Mouse (Mus musculus) T-helper 1 cell (primary cell): Measurements from ENCODE around the gene Edil3.

Source experiments
- in situ Hi-C: fragments of 300-600 bp; cut with MboI, MseI; formaldehyde crosslinking; loops from one replicate; pipeline ENCODE4 v1.15.1; 2025; ENCODE audit warnings: high pct_unique_total_duplicates

The Edil3 gene

DNA sequence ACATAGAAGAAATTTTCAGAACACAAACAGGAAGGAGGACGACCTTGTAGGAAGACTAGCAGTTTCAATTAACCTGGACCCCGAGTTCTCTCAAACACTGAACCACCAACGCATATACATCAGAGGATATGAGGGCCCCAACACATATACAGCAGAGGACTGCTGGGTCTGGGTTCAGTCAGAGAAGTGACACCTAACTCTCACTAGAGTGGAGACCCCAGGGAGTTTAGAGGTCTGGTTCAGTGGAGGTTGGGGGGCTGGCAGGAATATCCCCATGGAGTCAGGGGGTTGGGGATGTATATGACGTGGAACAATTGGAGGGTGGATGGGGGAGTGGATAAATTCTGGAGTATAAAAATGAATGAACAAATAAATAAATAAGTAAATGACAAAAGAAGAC, 151.1 kb downstream of the Edil3 start:
- in situ Hi-C loops: no loop called here

DNA sequence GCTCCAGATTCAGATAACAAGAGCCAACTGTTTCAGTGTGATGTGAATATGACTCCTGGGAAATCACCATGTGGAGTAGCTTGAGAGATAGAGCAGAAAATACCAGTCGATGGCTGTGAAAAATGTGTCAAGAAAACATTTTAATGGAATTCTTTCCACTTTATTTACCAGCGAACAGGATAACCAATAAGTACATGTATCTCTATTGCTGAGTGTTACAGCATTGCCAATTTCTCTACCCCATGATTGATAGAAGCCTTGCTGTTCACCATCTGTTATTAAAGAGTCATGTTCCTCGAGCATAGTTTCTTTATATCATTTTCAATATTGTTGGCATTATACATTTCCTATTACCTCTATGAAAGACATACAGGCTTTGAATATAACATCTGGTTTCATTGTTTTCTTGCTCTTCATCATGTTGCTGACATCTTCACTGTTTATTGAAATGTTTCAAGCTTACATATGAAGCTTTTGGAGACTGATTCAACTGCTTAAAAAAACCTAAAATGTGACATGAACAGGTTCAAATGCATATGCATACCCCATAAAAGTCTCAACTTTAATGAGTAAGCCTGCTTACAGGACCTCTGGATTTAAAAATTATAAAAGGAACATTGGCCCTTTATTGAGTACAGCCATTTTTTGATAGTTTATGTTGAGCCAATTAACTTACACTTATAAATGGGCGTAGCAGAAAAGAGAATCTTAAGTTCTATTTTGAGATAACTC, 186.6 kb downstream of the Edil3 start:
- in situ Hi-C loops: loop anchor here (25.0 kb wide), 1 partner anchor 1304 kb away; no protein-coding TSS in a partner anchor

DNA sequence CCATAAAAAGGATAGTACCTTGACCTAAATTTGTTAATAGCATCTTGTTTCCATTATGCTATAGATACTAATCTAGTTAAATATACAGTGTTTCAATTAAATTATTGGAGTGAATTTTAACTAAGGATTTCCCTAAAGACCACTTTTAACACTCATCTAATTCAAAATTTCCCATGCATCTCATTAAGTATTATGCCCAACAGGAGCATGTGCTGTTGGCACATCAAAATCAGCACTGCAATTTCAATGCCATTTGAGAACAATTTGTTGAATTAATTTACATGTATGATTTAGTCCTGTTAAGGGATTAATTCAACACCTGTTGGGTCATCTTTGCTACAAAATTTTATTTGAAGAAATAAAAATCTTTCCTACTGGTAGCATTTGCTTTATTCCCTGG, 191.2 kb downstream of the Edil3 start:
- in situ Hi-C loops: loop anchor here (25.0 kb wide), 1 partner anchor 1300 kb away; no protein-coding TSS in a partner anchor

DNA sequence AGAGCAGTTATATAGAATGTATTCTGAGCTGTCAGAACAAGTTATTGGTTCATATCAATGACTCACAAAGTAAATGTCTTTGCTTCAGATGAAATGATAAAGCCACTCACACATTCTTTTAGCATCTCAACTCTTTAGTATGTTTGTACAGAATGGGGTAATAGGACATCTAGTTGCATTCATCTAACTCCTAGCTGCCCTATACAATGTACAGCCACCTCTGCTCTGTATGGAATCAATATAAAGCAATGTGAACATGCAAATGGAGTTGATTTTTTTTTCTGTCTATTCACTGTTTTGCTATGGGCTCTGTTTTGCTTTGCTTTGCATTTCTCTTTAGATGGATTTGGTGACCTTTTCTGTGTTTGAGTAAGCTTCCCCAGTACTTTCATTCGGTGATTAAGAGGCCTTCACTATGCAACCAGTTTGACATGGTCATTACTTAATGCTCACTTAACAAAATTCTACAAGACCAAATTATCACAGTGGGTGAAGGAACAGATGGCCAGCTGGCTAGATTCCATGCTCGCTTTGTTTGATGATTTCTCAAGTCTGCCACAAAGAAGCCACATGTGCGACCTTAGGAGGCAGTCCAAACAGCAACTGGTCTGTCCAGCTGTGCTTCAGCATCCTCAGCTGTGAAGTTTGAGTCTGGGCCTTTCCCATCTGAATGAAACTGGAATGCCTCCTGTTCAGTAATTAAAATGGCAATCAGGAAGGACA, 208.7 kb downstream of the Edil3 start:
- in situ Hi-C loops: no loop called here

DNA sequence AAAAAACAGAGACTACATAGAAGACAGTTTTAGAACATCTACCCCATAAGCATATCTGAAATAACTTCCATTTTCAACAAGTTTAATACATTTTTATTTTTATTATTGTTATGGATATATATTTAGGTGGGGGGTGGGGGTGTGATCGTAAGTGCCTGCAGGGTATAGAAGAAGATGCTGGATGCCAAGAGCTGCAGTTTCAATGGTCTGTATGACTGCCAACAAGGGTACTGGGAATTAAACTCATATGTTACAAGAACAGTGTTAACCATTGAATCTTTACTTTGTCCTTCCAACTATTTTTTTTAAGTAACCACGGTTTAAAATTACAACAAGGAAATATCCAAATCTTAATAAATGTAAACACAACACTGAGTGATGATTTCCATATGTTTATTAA, 214.4 kb downstream of the Edil3 start:
- in situ Hi-C loops: no loop called here

DNA sequence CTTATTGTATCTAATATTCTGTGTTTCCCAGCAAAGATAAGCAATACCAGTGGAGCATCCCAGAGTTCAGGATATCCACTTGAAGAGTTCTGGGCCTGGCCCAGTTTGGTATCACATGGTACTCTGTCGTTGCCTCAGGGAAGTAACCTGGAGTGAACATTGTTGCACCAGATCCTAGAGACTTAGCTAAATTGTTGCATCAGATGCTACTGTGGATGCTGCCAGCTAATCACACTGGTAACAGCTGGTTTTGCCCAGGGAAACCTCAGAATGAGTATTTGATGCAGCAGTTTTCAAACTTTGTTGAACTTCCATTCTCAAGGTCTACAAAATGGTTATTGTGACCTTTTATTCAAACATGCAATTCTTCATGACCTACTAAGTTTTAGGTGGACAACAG, 220.2 kb downstream of the Edil3 start:
- in situ Hi-C loops: loop anchor here (10.0 kb wide), 1 partner anchor 367 kb away; no protein-coding TSS in a partner anchor

DNA sequence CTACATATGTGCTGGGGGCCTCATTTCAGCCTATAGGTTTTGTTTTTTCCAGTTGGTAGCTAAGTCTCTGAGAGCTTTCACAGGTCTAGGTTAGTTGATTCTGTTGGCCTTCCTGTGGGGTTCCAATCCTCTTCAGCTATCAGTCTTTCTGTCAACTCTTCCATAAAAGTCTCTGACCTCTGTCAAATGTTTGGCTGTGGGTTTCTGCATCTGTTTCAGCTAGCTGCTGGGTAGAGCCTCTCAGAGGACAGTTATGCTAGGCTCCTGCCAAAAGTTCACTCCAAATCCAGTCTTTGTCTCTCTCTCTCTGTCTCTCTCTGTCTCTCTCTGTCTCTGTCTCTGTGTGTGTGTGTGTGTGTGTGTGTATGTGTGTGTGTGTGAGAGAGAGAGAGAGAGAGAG, 248.9 kb downstream of the Edil3 start:
- in situ Hi-C loops: loop anchor here (5.0 kb wide), 1 partner anchor 88 kb away; no protein-coding TSS in a partner anchor

DNA sequence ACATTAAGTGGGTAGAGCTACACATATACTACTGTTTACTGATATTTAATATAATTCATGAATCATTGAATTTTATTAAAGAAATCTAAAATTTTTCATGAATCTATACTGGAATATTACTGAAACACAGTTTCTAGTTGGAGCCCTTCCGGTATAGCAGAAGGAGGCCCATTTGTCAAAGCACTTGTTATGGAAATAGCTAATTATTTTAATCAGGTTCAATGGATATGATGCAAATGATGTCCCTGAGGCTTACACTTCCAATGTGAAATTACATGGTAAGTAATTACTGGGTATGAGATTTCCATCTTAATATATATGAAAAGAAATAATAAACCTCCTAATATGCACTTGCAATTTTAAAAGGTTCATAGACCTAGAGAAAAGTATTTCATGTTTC, 254.9 kb downstream of the Edil3 start:
- in situ Hi-C loops: no loop called here

DNA sequence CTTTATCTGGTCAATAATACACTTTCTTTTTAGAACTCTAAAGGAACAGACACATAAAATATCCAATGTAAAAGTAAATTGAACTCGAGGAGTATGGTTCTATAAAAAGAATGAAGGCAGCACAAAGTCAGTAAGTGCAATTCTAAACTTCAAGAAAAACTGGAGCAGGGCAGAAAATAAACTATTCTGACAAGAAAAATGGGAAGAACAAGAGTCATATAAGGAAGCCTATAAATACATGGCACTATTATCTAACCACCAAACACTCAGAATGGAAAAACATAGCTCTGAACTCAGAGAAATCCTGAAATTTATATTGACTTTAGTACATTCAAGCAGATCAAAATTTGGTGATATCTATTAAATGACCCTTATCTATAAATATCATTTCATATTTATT, 284.6 kb downstream of the Edil3 start:
- in situ Hi-C loops: no loop called here

DNA sequence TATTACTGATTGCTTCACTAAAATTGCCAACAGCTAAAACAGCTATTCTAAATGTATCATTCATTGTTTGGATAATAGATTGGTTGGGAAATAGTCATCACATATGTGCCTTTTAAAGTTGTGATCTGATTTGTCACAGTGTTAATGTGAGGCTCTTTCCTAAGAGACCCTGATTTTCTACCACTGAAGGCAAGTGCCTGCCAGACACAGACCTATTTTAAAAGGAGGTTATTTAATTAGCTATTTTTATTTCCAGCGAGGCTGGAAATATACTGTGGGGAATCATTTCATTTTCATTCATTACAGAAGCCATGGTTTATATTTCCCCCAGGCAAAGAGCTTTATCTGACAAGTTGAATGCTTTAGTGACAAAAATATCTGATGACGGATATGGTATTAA, 296.3 kb downstream of the Edil3 start:
- in situ Hi-C loops: no loop called here

DNA sequence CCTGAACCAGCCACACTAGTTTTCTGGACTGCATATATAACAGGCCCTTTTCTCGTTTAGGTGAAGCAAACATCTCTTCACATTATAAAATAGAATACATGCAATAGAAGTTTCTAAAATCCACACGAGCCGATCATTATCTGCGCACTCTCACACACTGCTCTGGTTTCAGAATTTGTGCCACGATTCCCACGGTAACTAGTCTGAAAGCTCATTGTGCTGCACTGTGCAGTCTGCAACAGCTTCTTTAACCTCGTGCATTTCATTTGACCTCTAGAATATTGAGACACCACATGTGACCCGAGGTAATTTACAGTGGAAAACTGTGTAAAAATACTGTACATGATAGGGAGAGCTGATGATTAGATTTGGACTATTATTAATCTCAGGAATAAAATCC, 298.5 kb downstream of the Edil3 start:
- in situ Hi-C loops: no loop called here

DNA sequence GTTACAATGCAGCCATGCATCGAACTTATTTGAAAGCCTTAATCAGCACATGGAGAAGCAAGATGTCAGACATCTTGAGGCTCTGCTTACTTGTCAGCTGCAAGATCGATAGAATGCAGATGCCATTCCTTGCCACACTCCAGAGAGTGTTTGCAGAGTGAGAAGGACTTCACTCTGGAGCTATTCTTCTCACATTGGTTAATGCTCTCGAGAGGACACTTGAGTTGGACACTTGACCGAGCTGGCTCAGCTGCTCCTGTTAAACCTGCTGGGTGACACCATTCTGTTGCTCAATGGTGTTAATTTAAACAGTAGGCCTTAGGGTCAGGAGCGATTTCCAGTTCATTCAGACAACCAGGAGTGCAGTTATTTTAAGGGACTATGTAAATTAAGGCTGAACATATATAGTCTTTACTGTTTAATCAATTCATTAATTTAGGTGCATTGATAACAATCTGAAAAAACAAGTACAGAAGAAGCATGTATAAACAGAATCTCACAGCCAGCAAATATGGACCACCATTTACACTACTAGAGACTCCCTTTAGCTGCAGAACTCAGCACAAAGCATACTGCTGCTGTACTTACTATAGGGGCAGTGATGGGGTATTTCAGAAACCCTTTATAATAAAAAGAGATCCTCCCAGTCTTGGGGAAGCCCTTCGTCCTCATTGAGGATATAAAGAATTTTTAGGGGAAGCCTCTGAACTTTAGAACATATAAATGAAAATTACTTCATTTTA, 301.4 kb downstream of the Edil3 start:
- in situ Hi-C loops: no loop called here

DNA sequence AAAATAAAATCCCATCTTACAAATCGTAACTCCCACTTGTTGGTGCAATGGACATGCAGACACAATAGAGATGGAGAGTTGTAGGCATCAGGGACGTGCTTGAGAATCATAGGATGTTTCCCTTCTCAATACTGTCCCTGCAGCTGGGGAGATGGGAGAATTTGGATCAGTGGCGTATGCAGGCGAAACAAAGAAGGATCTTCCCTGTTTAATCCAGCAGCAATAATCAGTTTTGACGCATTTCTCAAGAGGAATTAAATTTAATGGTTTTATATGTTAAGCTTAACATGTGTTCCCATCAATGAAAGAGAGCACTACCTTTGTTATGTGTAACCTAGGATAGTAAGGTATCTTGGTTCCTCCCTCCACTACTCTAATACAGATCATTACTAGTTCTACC, 302.1 kb downstream of the Edil3 start:
- in situ Hi-C loops: no loop called here

DNA sequence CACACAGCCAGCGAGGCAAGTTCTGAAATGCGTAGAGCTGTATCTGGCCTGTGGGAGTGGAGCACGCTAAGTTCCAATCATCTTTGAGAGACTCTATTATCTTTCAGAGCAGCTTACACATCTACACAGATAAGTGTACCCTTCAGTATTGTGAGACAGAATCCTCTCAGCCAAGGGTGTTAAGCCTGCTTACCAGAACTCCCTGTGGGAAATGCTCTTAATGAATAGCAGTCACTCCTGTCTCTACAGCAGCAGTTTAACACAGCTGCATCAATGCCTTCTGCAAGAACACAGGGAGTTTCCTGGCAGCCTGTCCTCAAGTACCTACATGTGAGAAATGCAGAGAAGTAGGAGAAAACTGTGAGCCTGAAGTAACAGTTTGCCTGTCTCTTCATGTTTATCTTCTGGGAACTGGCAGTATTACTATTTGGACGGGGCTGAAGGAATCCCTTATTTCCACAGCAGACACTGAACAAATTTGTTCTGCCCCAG, 324.8 kb downstream of the Edil3 start:
- in situ Hi-C loops: no loop called here

DNA sequence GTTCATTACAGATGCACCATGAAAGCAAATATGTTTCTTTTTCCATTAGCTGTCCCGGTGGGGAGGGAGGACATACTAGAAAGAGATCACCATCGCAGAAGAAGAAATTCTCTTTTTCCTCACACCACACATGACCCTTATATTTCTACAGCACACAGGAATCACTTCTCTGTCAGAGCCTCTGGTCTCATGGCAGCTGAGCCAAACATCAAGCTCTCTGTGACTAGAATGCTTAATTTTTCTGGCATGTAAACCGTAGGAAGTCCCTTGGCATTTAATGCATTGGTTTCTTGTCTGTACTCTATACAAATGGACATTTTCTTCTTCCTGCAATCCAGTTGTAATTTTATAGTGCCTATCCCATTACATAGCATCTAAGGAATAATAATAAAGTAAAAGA, 330.6 kb downstream of the Edil3 start:
- in situ Hi-C loops: no loop called here

DNA sequence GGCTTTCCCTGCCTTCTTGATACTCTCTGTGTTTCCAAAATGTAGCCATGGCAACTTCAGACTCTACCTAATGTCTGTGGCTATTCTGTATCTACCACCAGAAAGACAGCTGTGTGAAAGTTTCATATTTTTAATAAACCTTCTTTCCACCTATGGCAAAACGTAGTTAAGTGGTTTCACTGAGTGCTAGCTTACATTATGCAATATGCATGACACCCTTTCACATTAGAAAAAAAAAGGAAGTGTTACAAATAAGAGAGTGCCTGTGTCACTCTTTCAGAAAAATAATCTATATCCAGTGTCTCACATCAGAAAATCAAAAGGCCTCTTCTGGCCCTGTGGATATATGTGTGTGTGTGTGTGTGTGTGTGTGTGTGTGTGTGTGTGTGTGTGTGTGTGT, 346.7 kb downstream of the Edil3 start:
- in situ Hi-C loops: no loop called here

DNA sequence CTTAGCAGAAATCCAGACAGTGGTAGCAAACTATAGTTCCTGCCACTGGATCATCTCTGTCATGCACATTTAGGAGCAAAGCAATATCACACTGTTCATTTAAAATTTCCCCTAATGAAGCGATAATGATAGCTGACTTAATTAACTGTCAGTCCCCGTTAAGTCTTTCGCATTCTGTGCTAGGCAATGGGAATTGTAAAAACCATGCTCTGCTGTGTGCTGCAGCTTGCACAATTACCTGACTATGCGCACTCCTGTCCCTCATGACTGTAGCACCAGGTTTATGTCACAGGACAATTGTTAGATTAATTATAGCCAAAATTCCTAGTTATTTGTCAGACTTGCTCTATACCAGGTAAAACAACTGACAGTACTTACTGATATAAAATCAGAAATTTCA, 348.8 kb downstream of the Edil3 start:
- in situ Hi-C loops: no loop called here

DNA sequence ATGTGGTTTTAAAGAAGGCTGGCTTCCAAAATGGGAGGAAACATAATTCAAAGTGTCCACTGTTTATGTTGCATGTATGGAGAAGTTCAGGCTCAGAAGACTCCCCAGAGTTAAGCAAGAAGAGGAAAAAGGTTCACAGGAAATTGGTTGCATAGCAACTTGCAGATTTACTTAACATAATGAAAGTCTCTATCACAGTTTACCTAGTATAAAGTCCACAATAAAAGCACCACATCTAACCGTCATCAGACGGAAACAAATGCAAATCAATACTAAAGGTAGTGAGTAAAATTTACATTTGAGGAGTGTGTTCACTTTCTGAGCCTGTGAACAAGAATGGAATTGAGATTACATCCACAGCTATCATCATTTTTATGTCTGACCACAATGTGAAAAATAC, 353.9 kb downstream of the Edil3 start:
- in situ Hi-C loops: no loop called here

DNA sequence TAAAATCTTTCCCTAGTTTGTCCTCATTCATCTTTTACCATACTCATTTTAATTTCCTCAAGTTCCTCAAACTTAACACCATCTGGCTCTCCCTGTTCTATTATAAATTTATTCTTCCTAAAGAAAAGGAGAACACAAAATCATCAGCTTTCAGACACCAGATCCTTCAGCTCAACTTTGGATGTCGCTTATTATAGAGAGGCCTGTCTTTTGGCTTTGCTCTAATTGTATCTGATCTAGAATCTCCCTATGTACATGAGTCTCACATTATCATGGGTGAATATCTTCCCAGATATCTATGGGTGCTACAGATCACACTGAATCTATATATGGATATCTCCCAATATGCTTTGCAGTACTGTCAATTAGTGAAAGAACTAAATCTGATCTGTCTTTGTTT, 367.8 kb downstream of the Edil3 start:
- in situ Hi-C loops: no loop called here

DNA sequence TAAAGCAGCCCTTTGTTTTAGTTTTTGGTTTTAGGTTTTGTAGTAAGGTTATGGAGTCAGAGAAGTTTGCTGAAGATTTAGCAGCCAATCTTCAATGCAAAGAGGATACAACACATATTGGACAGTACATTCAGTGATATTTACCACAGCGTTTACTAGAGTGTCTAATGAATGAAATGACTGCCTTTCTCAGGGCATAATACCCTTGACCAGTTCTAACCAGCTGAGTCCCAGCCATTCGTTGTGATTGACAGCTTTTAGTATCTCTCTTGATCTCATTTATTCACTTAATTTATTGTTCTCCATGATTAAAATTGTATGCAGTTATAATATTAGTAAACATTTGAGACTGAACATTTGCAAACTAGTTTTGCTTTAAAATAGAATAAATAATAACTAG, 375.7 kb downstream of the Edil3 start:
- in situ Hi-C loops: no loop called here

DNA sequence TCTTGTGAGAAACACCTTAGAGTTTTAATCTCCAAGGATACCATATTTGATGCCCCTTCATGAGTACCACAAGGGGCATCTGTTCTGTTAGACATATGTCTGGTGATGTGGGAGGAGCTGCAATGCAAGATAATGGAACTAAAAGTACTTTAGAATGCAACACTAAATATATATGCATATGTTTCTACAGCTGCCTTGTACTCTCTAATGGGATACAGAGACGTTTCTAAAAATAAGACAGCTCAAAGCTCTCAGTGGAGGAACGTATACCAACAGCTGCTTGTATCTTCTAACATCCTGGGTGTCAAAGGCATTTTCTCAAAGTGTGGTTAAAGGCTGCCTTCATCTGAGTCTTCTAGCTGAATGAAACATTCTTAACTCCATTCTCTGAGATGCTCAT, 378.0 kb downstream of the Edil3 start:
- in situ Hi-C loops: no loop called here

DNA sequence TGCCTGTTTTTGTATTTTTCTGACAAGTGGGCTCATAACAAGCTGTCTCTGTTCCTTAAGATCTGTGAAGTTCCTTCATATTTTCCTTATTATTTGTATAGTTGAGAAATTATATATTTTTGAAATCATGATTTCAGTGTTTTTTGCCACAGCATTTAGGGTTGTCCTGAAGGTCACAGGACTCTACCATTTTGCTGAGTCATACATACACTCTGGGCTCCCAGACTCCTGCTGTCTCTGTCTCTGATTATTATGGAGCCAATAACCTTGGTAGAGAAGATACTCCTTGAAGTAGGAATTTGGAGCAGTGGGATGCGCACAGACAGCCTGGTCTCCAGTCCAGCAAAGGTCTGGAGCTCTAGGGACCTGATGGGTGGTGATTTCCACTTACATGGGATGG, 416.8 kb downstream of the Edil3 start:
- in situ Hi-C loops: loop anchor here (5.0 kb wide), 1 partner anchor 399 kb away; no protein-coding TSS in a partner anchor
